Mouse (Mus musculus) heart, adult 11 months (tissue): ENCODE data around the gene Antxr2.

ENCODE experiments used
- DNase-seq: peaks from one replicate; pipeline ENCODE4 v3.0.0; 2022

Antxr2 gene

GRCm38 (mm10) chr5:97986656-97987294 lies 44.1 kb downstream of the Antxr2 start:
- DNase-seq = peak; percentile 95

- DNase-seq = no peak
Observed at GRCm38 (mm10) chr5:97983375-97983774, 47.5 kb downstream of the Antxr2 start.

GRCm38 (mm10) chr5:97980472-97980871 lies 50.4 kb downstream of the Antxr2 start:
- peak; percentile 96 for DNase-seq

- DNase-seq = no peak
Observed at GRCm38 (mm10) chr5:97973293-97973692, 57.5 kb downstream of the Antxr2 start.

GRCm38 (mm10) chr5:97972029-97972428 lies 58.8 kb downstream of the Antxr2 start:
- no peak for DNase-seq

GRCm38 (mm10) chr5:97971236-97971635 lies 59.6 kb downstream of the Antxr2 start:
- no peak for DNase-seq

- DNase-seq = no peak
Observed at GRCm38 (mm10) chr5:97967044-97967443, 63.8 kb downstream of the Antxr2 start.

- DNase-seq = no peak
Observed at GRCm38 (mm10) chr5:97966101-97966500, 64.7 kb downstream of the Antxr2 start.

- no peak for DNase-seq
Observed at GRCm38 (mm10) chr5:97964444-97964843, 66.4 kb downstream of the Antxr2 start.

GRCm38 (mm10) chr5:97962512-97962911 lies 68.3 kb downstream of the Antxr2 start:
- DNase-seq = no peak

- no peak for DNase-seq
Observed at GRCm38 (mm10) chr5:97961786-97962185, 69.1 kb downstream of the Antxr2 start.

GRCm38 (mm10) chr5:97959651-97960050 lies 71.2 kb downstream of the Antxr2 start:
- DNase-seq = no peak

GRCm38 (mm10) chr5:97959010-97959409 lies 71.8 kb downstream of the Antxr2 start:
- DNase-seq = no peak

GRCm38 (mm10) chr5:97957501-97957900 lies 73.3 kb downstream of the Antxr2 start:
- DNase-seq = no peak

- no peak for DNase-seq
Observed at GRCm38 (mm10) chr5:97954193-97954772, 76.6 kb downstream of the Antxr2 start.

GRCm38 (mm10) chr5:97953241-97953920 lies 77.5 kb downstream of the Antxr2 start:
- DNase-seq = no peak

GRCm38 (mm10) chr5:97947261-97947660 lies 83.6 kb downstream of the Antxr2 start:
- no peak for DNase-seq

GRCm38 (mm10) chr5:97946236-97946635 lies 84.6 kb downstream of the Antxr2 start:
- DNase-seq = no peak

GRCm38 (mm10) chr5:97935140-97936129 lies 95.4 kb downstream of the Antxr2 start:
- peak; percentile 86 for DNase-seq

- DNase-seq = no peak
Observed at GRCm38 (mm10) chr5:97917654-97918053, 113.2 kb downstream of the Antxr2 start.

- DNase-seq = no peak
Observed at GRCm38 (mm10) chr5:97914890-97915289, 116.0 kb downstream of the Antxr2 start.

- peak; percentile 95 for DNase-seq
Observed at GRCm38 (mm10) chr5:97913901-97914300, 116.9 kb downstream of the Antxr2 start.

GRCm38 (mm10) chr5:97907482-97907881 lies 123.4 kb downstream of the Antxr2 start:
- no peak for DNase-seq
